In the genomic region with DNA sequence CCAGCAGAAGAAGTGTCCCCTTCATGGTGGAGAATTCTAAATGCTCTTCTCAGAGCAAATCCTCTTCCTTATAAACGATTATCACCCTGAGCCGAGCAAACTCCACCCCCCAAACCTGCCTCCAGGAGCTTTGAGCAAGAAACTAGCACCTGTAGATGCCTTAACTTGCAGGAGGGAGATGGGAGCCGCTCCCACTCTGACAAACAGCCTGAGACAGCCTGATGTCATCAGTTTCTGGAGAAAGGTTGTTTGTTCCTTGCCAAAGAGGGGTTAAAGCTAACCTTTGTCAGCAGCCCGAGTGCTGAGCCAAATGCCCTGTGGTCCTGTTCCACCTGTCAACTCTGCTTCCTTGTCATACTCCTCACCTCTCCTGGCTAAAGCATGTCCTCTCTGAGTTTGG, we compare ENCODE assay signal across 28 mouse cellular contexts. TPM values are rescaled to one million over a fixed set of nuclear protein-coding genes. Genes with fewer than 3 reads are reported as not detected.
DNase-seq lines count a peak whose midpoint lies in the region; ATAC-seq lines count a peak whose summit lies in the region.
"Had no signal": no experiment of that assay in that cellular context is flagged by ENCODE, and none has a peak within 500 bp of the region (broad histone marks: within the 10 kb centered on the region; RNA-seq: fewer than 3 reads in every experiment).

Gene Scgb2b27, minus strand, starts transcription at position 101 of the 400 bp plus-strand sequence.

- ATAC-seq in forebrain, embryonic 16.5 days = no peak
- ATAC-seq: activated CD4-positive, CD25-positive, alpha-beta regulatory T cell, adult 4 months; CD4-positive, CD25-positive, alpha-beta regulatory T cell, adult 4 months; Patski had no signal

- no peaks in the 10 kb centered on the region for H3K27me3 ChIP-seq in forebrain, embryonic 16.5 days (replicated peaks; ENCODE audit: control insufficient read depth, insufficient read depth, low read length)
- H3K27me3 ChIP-seq: Patski had no signal

- 71% methylated on average over 4 of the region's 4 CpGs for WGBS in forebrain, embryonic 16.5 days

- 0 out of 2 replicates have a peak, but pooled peaks cover 2% of the 10 kb centered on the region for H3K9me3 ChIP-seq in forebrain, embryonic 16.5 days (ENCODE audit: control insufficient read depth, low read length)
- H3K9me3 ChIP-seq: G1E had no signal

- no peak within 1 kb of the TSS for H3K4me3 ChIP-seq in forebrain, embryonic 16.5 days (replicated peaks; ENCODE audit: low read length)

- H3K9ac ChIP-seq in forebrain, embryonic 16.5 days (replicated peaks; ENCODE audit: low read depth, low read length) = no peak within 1 kb of the TSS

- no peaks in the 10 kb centered on the region for H3K4me1 ChIP-seq in forebrain, embryonic 16.5 days (replicated peaks; ENCODE audit: control insufficient read depth, insufficient read depth, low read length)

- H3K36me3 ChIP-seq in forebrain, embryonic 16.5 days (ENCODE audit: control insufficient read depth, insufficient read depth) = no peaks in the 10 kb centered on the region
- H3K36me3 ChIP-seq: G1E had no signal

- no peak within 1 kb of the TSS for H3K27ac ChIP-seq in forebrain, embryonic 16.5 days (ENCODE audit: low read length)

- DNase-seq in heart, adult 11 months = peak; percentile 77
- no peak for DNase-seq in heart, adult 8-10 months (ENCODE audit: low spot score)
- DNase-seq in spleen, postnatal 4 days (ENCODE audit: low spot score in 2 of 2) = peak; percentile 8 to 36
- DNase-seq in spleen, postnatal 14 days (ENCODE audit: low spot score in 2 of 2) = no peak
- DNase-seq in fat pad, adult 2 months (ENCODE audit: extremely low read depth, low read depth, low spot score) = peak; percentile 19
- peak; percentile 17 for DNase-seq in gonadal fat pad, adult 2 months (ENCODE audit: low read depth)
- DNase-seq in gastrocnemius, adult 8-10 months (ENCODE audit: low spot score in 2 of 2) = no peak
- DNase-seq: adrenal gland, adult 2 months; adrenal gland, adult 8-10 months; adrenal gland, postnatal 10 days; adrenal gland, postnatal 14 days; adrenal gland, postnatal 25 days; adrenal gland, postnatal 36 days; B cell, adult 2 months; cerebellum, adult 11 months; cerebellum, adult 11-12 months had no signal

- no peak within 1 kb of the TSS for H3K4me2 ChIP-seq in forebrain, embryonic 16.5 days (ENCODE audit: low read length)

RNA-seq across cellular contexts. Expression of gene Scgb2b27, which starts in this region (rescaled TPM):
- not detected for total RNA-seq in heart, adult 8-10 months (2022)
- not detected in 2 replicates for polyA plus RNA-seq in gonadal fat pad, adult 2 months (2012; rRNA removed)
- total RNA-seq in gastrocnemius, adult 8-10 months (2022) = not detected
- not detected in 2 replicates for polyA plus RNA-seq in forebrain, embryonic 16.5 days (2015; fragmentation: Nextera tagmentation; extraction: Ambion mirVana)
- total RNA-seq: adrenal gland, adult 18-20 months; adrenal gland, adult 2 months; adrenal gland, adult 8-10 months; adrenal gland, postnatal 10 days; adrenal gland, postnatal 14 days; adrenal gland, postnatal 25 days; adrenal gland, postnatal 36 days; adrenal gland, postnatal 4 days; CH12.LX; ES-E14; MEL had no signal
- polyA plus RNA-seq: activated CD4-positive, CD25-positive, alpha-beta regulatory T cell, adult 4 months; adrenal gland, adult 2 months; brain, embryonic 14.5 days; C2C12; CD4-positive, CD25-positive, alpha-beta regulatory T cell, adult 4 months; G1E; Patski had no signal

Comparison
In these comparisons a context has a peak if more than half of its experiments do, and no peak if none do; other contexts are left out.
1. DNase-seq: peak in heart, adult 11 months (single experiment), spleen, postnatal 4 days (2 of 2) and fat pad, adult 2 months (single experiment); none in heart, adult 8-10 months (single experiment), spleen, postnatal 14 days (0 of 2) and gastrocnemius, adult 8-10 months (0 of 2).
2. Peak in DNase-seq in gonadal fat pad, adult 2 months; RNA of the gene not detected or under 1 TPM.